Mouse (Mus musculus): ENCODE measurements around the gene Ggt6.

DNA sequence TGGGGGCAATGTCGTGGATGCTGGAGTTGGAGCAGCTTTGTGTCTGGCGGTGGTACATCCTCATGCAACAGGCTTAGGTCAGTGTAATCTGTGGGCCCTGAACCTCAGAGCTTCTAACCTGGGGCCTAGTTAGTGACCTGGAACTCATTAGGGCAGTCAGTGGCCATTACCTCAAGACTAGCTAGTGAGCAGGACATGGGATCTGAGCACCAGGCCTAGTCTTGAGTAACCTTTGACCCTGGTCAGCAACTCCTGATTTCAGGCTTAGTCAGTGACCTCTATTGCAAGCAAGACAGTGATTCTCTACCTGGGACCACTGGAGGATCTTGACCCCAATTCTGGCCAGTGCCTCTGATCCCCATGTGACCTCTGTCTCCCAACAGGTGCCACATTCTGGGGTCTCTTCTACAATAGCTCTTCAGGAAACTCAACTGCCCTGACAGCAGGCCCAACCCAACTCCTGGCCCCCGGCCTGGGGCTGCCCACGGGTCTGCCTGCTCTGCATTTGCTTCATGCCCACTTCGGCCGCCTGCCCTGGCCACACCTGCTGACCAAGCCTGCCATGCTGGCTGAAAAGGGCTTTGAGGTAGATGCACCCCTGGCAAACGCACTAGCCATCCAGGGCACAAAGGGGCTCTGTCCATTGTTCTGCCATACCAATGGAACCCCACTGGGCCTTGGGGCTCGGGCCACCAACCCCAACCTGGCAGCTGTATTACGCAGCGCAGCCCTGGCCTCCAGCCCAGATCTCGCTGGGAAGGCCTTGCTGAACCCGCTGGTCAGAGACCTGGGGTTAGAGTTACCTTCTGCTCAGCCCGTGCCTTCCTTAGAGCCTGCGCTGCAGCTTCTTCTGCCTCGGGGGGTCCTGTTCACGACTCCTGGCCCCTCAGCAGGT, 1.7 kb downstream of the Ggt6 start:
- no peak for TF ChIP-seq POLR2A (IDR thresholded peaks at IDR 0.05; ENCODE audit: insufficient read depth, low read depth, low read length)
- no peak for TF ChIP-seq CTCF (IDR thresholded peaks at IDR 0.05)
- no peak for TF ChIP-seq EP300 (IDR thresholded peaks at IDR 0.05; ENCODE audit: insufficient read depth, low read depth, low read length)
